Mouse (Mus musculus) heart, adult 2 months (tissue): Measurements from ENCODE around the gene Agbl4.

Experiments
- CTCF ChIP-seq: fragments of 200-600 bp; IDR thresholded peaks from 2 replicates; pipeline ENCODE4 v1.8.1; 2022; ENCODE audit warnings: antibody characterized with exemption, mild to moderate bottlenecking, moderate library complexity
- EP300 ChIP-seq: fragments of 200-500 bp; IDR thresholded peaks from 2 replicates; pipeline ENCODE4 v1.6.1; 2011; ENCODE audit warnings: low read depth, low read length, control low read depth; ENCODE audit not compliant: insufficient read depth

DNA sequence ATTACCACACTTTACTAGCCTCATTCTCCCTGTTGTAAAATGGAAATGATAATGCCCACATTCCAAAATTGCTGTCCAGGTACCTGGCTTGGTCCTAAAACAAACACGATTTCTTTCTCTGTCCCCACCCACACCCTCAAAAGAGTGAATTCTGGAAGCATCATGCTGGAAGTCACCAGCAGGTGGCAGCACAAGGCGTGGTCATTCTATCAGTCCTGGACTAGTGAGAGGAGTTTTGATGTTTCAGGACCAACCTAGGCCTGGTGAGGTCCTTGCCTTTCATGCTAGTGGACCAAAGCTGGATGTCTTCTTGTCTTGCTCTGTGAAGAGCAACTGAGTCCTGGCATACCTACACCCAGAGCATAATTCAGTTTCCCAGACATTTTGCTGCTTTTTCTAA is 1098.5 kb downstream of the Agbl4 start:
- TF ChIP-seq CTCF (peak; percentile 91), EP300 (no peak)
